Mouse (Mus musculus) heart, embryonic 15.5 days (tissue): Measurements from ENCODE around the gene Tmem147. TPM values are rescaled to one million over a fixed set of nuclear protein-coding genes. Genes with fewer than 3 reads are reported as not detected.
"Not testable (repeated sequence)": the region's sequence is repeated elsewhere in the genome, so short reads cannot be mapped to it uniquely, and the experiment has no call there.

Experiments
- ATAC-seq: fragments of 200-750 bp; cut with Nextera tagmentation; replicated peaks from 2 replicates; pipeline ENCODE4 v1.8.0; 2017; ENCODE audit warnings: low read depth, moderate TSS enrichment; ENCODE audit not compliant: insufficient number of reproducible peaks, insufficient read depth, low FRiP score
- H3K27ac ChIP-seq: fragments of 300-500 bp; sonication (generic); 2 replicates; pipeline ENCODE4 v1.5.1; 2015; ENCODE audit warnings: mild to moderate bottlenecking, inconsistent platforms
- H3K27me3 ChIP-seq: fragments of 300-500 bp; sonication (generic); 2 replicates; pipeline ENCODE4 v1.6.1; 2015; ENCODE audit warnings: inconsistent platforms
- H3K36me3 ChIP-seq: fragments of 300-500 bp; sonication (generic); 2 replicates; pipeline ENCODE4 v1.6.1; 2015; ENCODE audit warnings: mild to moderate bottlenecking, inconsistent platforms
- H3K4me1 ChIP-seq: fragments of 300-500 bp; sonication (generic); replicated peaks from 2 replicates; pipeline ENCODE4 v1.6.1; 2015; ENCODE audit warnings: inconsistent platforms
- H3K4me2 ChIP-seq: fragments of 300-500 bp; sonication (generic); 2 replicates; pipeline ENCODE4 v1.6.1; 2015; ENCODE audit warnings: inconsistent platforms, mild to moderate bottlenecking, moderate library complexity
- H3K4me3 ChIP-seq: fragments of 300-500 bp; sonication (generic); 2 replicates; pipeline ENCODE4 v1.5.1; 2015; ENCODE audit warnings: mild to moderate bottlenecking, inconsistent platforms
- H3K9ac ChIP-seq: fragments of 300-500 bp; sonication (generic); 2 replicates; pipeline ENCODE4 v1.6.1; 2015; ENCODE audit warnings: mild to moderate bottlenecking, inconsistent platforms
- H3K9me3 ChIP-seq: fragments of 300-500 bp; sonication (generic); replicated peaks from 2 replicates; pipeline ENCODE4 v1.6.1; 2016; ENCODE audit warnings: inconsistent platforms
- WGBS: fragments of 180-500 bp; shearing (Covaris S2); methylation state at CpG from one replicate; pipeline ENCODE4 v1.1.7; 2015; ENCODE audit warnings: mixed read lengths; 5-methylcytosine and 5-hydroxymethylcytosine counted together
- polyA plus RNA-seq: library from polyadenylated mRNA; unstranded; fragments of >200 nt; fragmentation: Nextera tagmentation; extraction: Ambion mirVana; gene quantifications from 2 replicates; pipeline ENCODE4 v1.2.1, GENCODE M21; 2015

The Tmem147 gene
- polyA plus RNA-seq, 1 experiment from 2014 or later = 167 TPM

GRCm38 (mm10) chr7:30751086-30751669 lies 21.8 kb upstream of the Tmem147 start, which contains the start of gene Sbsn:
Gene Sbsn, plus strand, starts transcription at chr7:30751471.
- H3K36me3 ChIP-seq = peaks cover 10% of the 10 kb centered on the region
- H3K9ac ChIP-seq = no peak within 1 kb of the TSS
- no peak within 1 kb of the TSS for H3K4me3 ChIP-seq
- no peak within 1 kb of the TSS for H3K4me2 ChIP-seq
- no peaks in the 10 kb centered on the region for H3K4me1 ChIP-seq
- WGBS = 57% methylated on average over 5 of the region's 5 CpGs
- H3K27me3 ChIP-seq = no peaks in the 10 kb centered on the region
- no peak for ATAC-seq
- H3K27ac ChIP-seq = no peak within 1 kb of the TSS
- H3K9me3 ChIP-seq = peaks cover 7% of the 10 kb centered on the region

GRCm38 (mm10) chr7:30749824-30750606 lies 20.7 kb upstream of the Tmem147 start:
- Histone ChIP-seq H3K9me3 (peaks cover 5% of the 10 kb centered on the region), H3K4me3 (no peak overlapping the region), H3K27me3 (no peaks in the 10 kb centered on the region), H3K27ac (no peak overlapping the region), H3K36me3 (peaks cover 4% of the 10 kb centered on the region), H3K4me1 (no peaks in the 10 kb centered on the region), H3K9ac (no peak overlapping the region), H3K4me2 (no peak overlapping the region)
- ATAC-seq = no peak
- 71% methylated on average over 13 of the region's 13 CpGs for WGBS

- WGBS = 80% methylated on average over 7 of the region's 7 CpGs
- ATAC-seq = no peak
Measured at GRCm38 (mm10) chr7:30747525-30748204, 18.3 kb upstream of the Tmem147 start.

GRCm38 (mm10) chr7:30744022-30744598 lies 14.8 kb upstream of the Tmem147 start:
- Histone ChIP-seq H3K27ac (no peak overlapping the region), H3K4me2 (no peak overlapping the region)
- ATAC-seq = 0 out of 2 replicates have a peak, but pooled peaks have one; percentile 41

More at GRCm38 (mm10) chr7:30747525-30748204, 18.3 kb upstream of the Tmem147 start:
- H3K4me1 ChIP-seq = peaks cover 9% of the 10 kb centered on the region
- H3K36me3 ChIP-seq = no peaks in the 10 kb centered on the region
- no peak overlapping the region for H3K4me3 ChIP-seq
- H3K9ac ChIP-seq = no peak overlapping the region
- no peaks in the 10 kb centered on the region for H3K9me3 ChIP-seq
- no peaks in the 10 kb centered on the region for H3K27me3 ChIP-seq
- H3K4me2 ChIP-seq = no peak overlapping the region
- H3K27ac ChIP-seq = no peak overlapping the region

GRCm38 (mm10) chr7:30743617-30744016 lies 14.3 kb upstream of the Tmem147 start, which contains the start of gene Gapdhs:
Gene Gapdhs, minus strand, starts transcription at chr7:30743681.
- not testable (repeated sequence) for H3K36me3 ChIP-seq, ATAC-seq, H3K27me3 ChIP-seq, H3K4me2 ChIP-seq, H3K4me1 ChIP-seq, H3K9me3 ChIP-seq, H3K27ac ChIP-seq, H3K4me3 ChIP-seq, H3K9ac ChIP-seq
- WGBS = 79% methylated on average over 1 of the region's 4 CpGs

More at GRCm38 (mm10) chr7:30744022-30744598, 14.8 kb upstream of the Tmem147 start:
- Histone ChIP-seq H3K27me3 (no peaks in the 10 kb centered on the region), H3K9me3 (no peaks in the 10 kb centered on the region), H3K36me3 (no peaks in the 10 kb centered on the region), H3K4me1 (peaks cover 9% of the 10 kb centered on the region), H3K9ac (no peak overlapping the region), H3K4me3 (no peak overlapping the region)
- 22% methylated on average over 4 of the region's 4 CpGs for WGBS

GRCm38 (mm10) chr7:30742570-30742969 lies 13.2 kb upstream of the Tmem147 start:
- not testable (repeated sequence) for H3K36me3 ChIP-seq, H3K9me3 ChIP-seq, H3K4me2 ChIP-seq, H3K9ac ChIP-seq, H3K27me3 ChIP-seq, H3K27ac ChIP-seq, H3K4me3 ChIP-seq, ATAC-seq, H3K4me1 ChIP-seq
- WGBS = 75% methylated on average over 2 of the region's 2 CpGs

GRCm38 (mm10) chr7:30736211-30736610 lies 6.9 kb upstream of the Tmem147 start:
- H3K9ac ChIP-seq = no peak overlapping the region
- no peak for ATAC-seq
- 84% methylated on average over 3 of the region's 3 CpGs for WGBS
- H3K27ac ChIP-seq = no peak overlapping the region
- no peaks in the 10 kb centered on the region for H3K4me1 ChIP-seq
- H3K36me3 ChIP-seq = peaks cover 11% of the 10 kb centered on the region
- H3K9me3 ChIP-seq = no peaks in the 10 kb centered on the region
- no peak overlapping the region for H3K4me2 ChIP-seq
- no peaks in the 10 kb centered on the region for H3K27me3 ChIP-seq
- no peak overlapping the region for H3K4me3 ChIP-seq

- H3K9me3 ChIP-seq, H3K27me3 ChIP-seq, ATAC-seq: not testable (repeated sequence)
- Histone ChIP-seq H3K36me3 (peaks cover 12% of the 10 kb centered on the region), H3K4me1 (peaks cover 18% of the 10 kb centered on the region), H3K27ac (peak overlapping the region; percentile 92), H3K4me2 (peak overlapping the region; percentile 82), H3K9ac (peak overlapping the region; percentile 79), H3K4me3 (peak overlapping the region; percentile 67)
- WGBS = 14% methylated on average over 22 of the region's 22 CpGs
Measured at GRCm38 (mm10) chr7:30730064-30730722, 853 bp upstream of the Tmem147 start.

GRCm38 (mm10) chr7:30728739-30729395 lies 473 bp downstream of the Tmem147 start:
- Histone ChIP-seq H3K4me1 (peaks cover 18% of the 10 kb centered on the region), H3K27ac (peak overlapping the region; percentile 92), H3K27me3 (no peaks in the 10 kb centered on the region), H3K9me3 (no peaks in the 10 kb centered on the region), H3K36me3 (peaks cover 12% of the 10 kb centered on the region), H3K4me2 (peak overlapping the region; percentile 82), H3K9ac (peak overlapping the region; percentile 79), H3K4me3 (peak overlapping the region; percentile 67)
- peak; percentile 32 for ATAC-seq
- WGBS = 7% methylated on average over 26 of the region's 26 CpGs

- WGBS = 82% methylated on average over 6 of the region's 6 CpGs
- Histone ChIP-seq H3K4me1 (peaks cover 18% of the 10 kb centered on the region), H3K27ac (no peak overlapping the region), H3K9ac (peak overlapping the region; percentile 79), H3K4me2 (peak overlapping the region; percentile 82), H3K4me3 (peak overlapping the region; percentile 67), H3K27me3 (no peaks in the 10 kb centered on the region), H3K9me3 (no peaks in the 10 kb centered on the region), H3K36me3 (peaks cover 9% of the 10 kb centered on the region)
- ATAC-seq = no peak
Measured at GRCm38 (mm10) chr7:30728214-30728613, 1.1 kb downstream of the Tmem147 start.
